Mouse (Mus musculus): ENCODE results near the gene Cdkn1a.
"Not testable (repeated sequence)": the region's sequence is repeated elsewhere in the genome, so short reads cannot be mapped to it uniquely, and the experiment has no call there.

Gene Cdkn1a

GRCm38 (mm10) chr17:29057361-29057890, 33.4 kb upstream of the Cdkn1a start:
- in situ Hi-C loops (cut with MboI; ENCODE audit: low sequenced_read_pairs), result no loop called here

DNA sequence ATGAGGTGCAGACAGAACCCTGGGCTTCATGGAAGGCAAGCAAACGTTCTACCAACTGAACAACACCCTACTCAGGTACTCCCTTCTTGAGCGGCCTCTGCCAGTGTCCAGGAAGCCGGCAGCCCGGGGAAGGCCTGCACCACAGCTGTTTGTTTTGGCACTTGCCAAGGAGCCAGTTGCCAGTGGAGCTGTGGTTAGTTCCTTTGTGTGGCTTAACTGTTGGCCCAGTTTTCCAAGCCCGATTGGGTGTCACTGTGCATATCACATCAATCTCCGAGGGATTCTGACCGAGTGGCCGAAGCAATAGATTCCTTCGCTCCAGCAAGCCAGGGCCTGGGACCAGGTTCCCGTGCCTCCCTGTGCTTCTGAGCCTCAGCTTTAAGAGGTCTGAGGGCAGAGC, 32.8 kb upstream of the Cdkn1a start:
- in situ Hi-C loops (cut with MboI; ENCODE audit: low sequenced_read_pairs), result no loop called here

DNA sequence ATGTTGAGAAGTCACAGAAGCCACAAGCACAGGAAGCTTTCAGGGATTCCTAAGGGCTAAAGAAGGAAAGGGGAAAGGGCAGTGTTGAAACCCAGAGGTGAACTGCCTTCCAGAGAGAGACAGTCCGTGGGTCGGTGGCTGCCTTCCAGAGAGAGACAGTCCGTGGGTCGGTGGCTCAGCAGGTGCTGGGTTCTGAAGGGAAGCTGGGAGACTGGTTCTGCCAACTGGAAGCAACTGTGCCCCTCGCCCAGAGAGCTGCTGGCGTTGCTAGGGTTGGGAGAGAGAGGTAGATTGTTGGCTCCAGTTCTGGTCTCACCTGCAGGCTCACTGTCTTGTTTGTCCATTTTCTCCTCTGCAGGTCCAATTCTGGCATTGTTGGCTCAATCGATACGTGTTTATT, 32.3 kb upstream of the Cdkn1a start:
- in situ Hi-C loops (cut with MboI; ENCODE audit: low sequenced_read_pairs), result no loop called here

DNA sequence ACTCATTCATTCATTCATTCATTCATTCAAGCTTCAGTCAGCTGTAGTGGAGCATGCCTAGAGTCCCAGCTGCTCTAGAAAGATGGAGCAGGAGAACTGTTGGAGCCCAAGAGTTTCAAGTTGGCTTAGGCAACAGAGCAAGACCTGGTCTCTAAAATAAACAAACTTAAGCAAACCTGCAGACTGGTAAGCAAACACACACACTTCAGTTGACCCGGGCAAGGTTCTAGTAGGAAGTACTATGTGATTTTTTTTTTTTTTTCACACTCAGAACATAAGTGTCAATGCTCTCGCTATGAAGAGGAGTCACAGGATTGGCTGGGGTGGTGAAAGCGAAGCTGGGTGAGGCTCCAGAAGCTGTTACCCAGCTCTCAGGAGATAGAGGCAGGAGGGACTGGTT, 31.2 kb upstream of the Cdkn1a start:
- in situ Hi-C loops (cut with MboI; ENCODE audit: low sequenced_read_pairs), result no loop called here

DNA sequence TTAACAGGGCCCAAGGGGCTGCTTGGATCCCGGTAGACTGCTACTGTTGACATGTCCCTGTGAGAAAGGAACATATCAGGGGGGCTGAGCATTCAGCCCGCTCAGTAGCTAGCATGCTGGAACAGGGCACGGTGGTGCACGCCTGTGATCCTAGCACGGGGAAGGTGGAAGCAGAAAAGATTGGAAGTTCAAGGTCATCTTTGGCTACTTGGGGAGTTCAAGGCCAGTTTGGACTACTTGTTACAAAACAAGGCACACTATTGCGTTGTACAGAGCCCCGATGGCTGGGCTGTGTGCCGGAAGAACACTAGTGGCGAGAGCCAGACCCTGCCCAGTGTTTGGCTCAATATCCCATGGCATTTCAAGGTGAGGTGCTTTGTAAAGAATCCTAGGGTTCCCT, 29.8 kb upstream of the Cdkn1a start:
- in situ Hi-C loops (cut with MboI; ENCODE audit: low sequenced_read_pairs), result no loop called here

- in situ Hi-C loops (cut with MboI; ENCODE audit: low sequenced_read_pairs), result no loop called here
Measured at GRCm38 (mm10) chr17:29062119-29063035, 28.4 kb upstream of the Cdkn1a start.

- in situ Hi-C loops (cut with MboI; ENCODE audit: low sequenced_read_pairs), result no loop called here
Measured at GRCm38 (mm10) chr17:29063121-29063987, 27.4 kb upstream of the Cdkn1a start.

DNA sequence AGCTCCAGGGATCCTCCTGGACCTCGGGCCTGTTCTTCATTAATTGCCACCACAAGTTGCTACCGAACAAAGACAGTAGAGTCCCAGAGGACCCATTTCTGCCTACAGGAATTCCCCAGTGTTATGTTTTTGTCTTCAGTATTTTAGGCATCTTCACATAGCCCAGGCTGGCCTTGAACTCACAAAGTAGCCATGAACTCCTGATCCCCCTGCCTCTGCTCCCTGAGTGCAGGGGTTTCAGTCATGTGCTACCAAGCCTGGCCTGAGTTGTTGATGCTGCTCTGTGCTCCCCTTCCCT, 26.8 kb upstream of the Cdkn1a start:
- in situ Hi-C loops (cut with MboI; ENCODE audit: low sequenced_read_pairs), result no loop called here

DNA sequence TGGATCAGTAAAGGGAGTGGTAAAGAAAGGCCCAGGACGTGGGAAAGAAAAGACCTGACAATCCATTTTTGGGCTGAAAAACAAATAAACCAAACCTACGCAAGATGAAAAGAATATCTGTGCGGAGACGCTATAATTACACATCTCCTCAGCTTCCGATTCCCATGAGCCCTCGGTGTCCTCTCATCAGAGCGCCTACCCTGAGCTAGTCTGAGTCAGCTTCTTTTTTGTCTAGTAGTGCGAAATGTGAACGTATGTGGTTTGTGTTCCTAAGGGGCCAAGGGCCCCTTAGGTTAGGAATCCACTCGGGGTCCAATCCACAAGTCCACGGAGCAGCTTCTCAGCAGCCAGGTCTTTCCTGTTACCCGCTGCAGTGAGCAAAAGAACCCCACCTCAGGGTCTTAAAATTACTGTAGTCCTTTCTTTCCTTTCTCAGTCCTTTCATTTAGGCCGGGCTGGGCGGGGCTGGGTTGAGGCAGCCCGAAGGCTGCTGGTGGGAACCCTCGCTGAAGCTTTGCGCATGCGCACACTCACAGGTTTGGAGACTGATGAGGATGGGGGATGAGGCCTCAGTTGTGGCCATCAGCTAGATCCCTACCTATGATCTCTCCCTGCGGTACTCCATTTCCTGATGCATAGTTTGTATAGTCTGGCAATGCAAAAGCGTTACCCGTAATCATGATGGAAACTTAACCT, 25.4 kb upstream of the Cdkn1a start:
- in situ Hi-C loops (cut with MboI; ENCODE audit: low sequenced_read_pairs), result no loop called here

GRCm38 (mm10) chr17:29065971-29066370, 24.8 kb upstream of the Cdkn1a start:
- in situ Hi-C loops (cut with MboI; ENCODE audit: low sequenced_read_pairs), result no loop called here

DNA sequence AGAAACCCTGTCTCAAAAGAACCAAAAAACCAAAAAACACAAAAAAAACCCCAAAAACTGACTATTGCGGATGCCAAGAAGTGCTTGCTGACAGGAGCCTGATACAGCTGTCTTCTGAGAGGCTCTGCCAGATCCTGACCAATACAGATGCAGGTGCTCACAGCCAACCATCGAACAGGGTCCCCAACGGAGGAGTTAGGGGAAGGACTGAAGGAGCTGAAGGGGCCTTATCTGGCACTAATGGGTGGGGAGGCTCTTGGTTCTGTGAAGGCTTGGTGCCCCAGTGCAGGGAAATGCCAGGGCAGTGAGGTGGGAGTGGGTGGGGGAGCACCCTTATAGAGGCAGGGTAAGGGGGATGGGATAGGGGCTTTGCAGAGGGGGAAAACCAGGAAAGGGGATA, 23.4 kb upstream of the Cdkn1a start:
- in situ Hi-C loops (cut with MboI; ENCODE audit: low sequenced_read_pairs), result not testable (repeated sequence)

- in situ Hi-C loops (cut with MboI; ENCODE audit: low sequenced_read_pairs), result no loop called here
Measured at GRCm38 (mm10) chr17:29067847-29068246, 22.9 kb upstream of the Cdkn1a start.

- in situ Hi-C loops (cut with MboI; ENCODE audit: low sequenced_read_pairs), result no loop called here
Measured at GRCm38 (mm10) chr17:29069063-29069462, 21.7 kb upstream of the Cdkn1a start.

GRCm38 (mm10) chr17:29071820-29072219, 19.0 kb upstream of the Cdkn1a start:
- in situ Hi-C loops (cut with MboI; ENCODE audit: low sequenced_read_pairs), result no loop called here

DNA sequence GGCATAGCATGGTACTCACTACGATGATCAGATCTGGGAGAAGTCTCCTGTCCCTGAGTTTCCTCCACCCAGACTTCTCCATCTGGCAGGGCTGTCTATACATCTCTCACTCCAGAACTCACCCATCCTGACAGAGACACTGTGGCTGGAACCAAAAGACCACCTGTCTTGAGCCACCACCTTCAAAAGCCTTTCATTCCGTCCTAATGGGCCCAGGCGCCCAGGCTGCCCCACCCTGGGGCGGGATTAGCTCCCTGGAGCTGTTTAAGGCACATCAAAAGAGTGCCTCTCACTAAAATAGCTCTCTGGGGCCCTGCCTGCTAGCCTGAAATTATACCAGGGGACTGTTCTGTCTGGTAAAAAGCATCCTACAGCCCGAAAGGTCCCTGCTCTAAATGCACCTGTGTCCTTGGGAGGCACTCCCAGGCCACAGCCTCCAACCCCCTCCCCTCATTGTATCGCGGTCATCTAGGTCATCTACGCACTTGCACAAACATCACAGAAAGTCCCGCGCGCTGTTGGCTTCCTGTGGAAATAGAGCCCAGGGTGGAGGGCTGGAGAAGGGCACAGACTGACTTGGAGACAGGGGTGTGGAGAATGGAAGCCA, 18.0 kb upstream of the Cdkn1a start:
- in situ Hi-C loops (cut with MboI; ENCODE audit: low sequenced_read_pairs), result no loop called here

GRCm38 (mm10) chr17:29073313-29073712, 17.5 kb upstream of the Cdkn1a start:
- in situ Hi-C loops (cut with MboI; ENCODE audit: low sequenced_read_pairs), result no loop called here

DNA sequence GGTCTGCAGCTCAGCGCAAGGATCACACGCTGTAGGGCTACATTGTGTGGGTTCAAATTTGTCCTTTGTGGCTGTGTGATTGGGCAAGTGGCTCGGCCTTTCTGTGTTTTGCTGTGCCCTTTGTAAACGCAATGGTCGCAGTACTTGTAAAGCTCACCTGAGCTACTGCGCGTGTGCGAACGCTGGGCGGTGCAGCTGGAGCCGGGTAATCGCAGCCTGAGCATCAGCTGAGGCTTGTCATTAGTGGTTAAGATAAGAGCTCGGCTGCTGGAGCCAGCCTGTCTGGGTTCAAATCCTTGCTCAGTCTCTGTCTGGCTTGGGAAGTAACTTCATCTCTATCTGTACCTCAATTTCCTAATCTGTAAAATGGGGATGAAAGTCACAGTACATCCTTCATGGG, 16.7 kb upstream of the Cdkn1a start:
- in situ Hi-C loops (cut with MboI; ENCODE audit: low sequenced_read_pairs), result no loop called here

DNA sequence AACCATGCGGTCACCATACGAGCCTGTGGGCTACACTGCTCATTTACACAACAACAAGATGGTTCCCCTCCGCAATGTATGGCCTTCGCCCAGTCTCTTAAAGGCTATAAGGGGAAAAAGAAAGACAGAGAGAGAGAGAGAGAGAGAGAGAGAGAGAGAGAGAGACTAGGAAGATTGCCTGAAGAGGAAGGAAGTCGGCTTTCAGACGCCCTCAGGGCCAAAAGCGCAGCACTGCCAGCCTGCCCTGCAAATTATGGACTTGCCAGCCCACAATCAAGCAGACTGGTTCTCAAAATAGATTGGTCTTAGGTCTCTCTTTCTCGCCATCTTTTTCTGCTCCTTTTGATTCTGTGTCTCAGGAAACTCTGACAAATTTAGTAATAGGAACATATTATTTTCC, 14.5 kb upstream of the Cdkn1a start:
- in situ Hi-C loops (cut with MboI; ENCODE audit: low sequenced_read_pairs), result no loop called here

DNA sequence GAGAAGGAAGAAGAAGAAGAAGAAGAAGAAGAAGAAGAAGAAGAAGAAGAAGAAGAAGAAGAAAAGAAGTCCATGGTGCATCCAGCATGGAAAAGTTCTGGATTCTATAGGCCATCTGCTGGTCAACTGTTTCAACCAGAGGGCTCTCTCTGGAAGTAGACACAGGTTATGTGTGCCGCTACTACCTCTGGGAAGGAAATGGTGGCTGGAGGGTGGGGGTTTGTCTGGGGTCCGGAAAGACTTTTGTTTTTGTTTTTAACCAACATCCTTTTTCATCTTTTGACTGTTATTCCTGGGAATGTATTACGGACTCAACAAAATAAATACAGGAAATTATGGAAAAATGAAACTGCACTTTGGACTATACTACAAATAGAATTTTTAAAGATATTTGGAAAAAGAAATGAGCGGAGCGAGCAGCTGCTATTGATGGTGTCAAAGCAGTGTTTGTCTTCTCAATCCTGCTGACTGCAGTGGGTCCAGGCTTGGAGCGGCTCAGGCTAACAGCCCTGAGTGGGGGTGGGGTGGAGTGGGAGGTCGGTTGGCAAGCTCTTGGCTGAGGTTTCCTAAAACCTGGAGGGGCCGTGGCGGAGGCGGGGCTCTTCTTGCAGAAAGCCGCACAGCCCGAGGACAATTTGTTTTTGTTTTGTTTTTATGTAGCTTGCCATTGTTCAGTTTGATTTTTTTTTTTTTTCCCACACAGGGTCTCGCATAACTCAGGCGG, 12.8 kb upstream of the Cdkn1a start:
- in situ Hi-C loops (cut with MboI; ENCODE audit: low sequenced_read_pairs), result no loop called here
